Mouse (Mus musculus) embryonic fibroblast, embryonic 13.5 days (primary cell): ENCODE measurements around the gene Dtx2.

Experiments
- CTCF ChIP-seq: IDR thresholded peaks from 2 replicates; pipeline ENCODE4 v1.5.1; 2011; ENCODE audit warnings: mild to moderate bottlenecking, control low read depth, low read length, moderate library complexity, borderline replicate concordance; ENCODE audit not compliant: insufficient read depth
- POLR2A ChIP-seq: IDR thresholded peaks from 2 replicates; pipeline ENCODE4 v1.6.1; 2011; ENCODE audit warnings: low read depth, mild to moderate bottlenecking, control low read depth, low read length, moderate library complexity

DNA sequence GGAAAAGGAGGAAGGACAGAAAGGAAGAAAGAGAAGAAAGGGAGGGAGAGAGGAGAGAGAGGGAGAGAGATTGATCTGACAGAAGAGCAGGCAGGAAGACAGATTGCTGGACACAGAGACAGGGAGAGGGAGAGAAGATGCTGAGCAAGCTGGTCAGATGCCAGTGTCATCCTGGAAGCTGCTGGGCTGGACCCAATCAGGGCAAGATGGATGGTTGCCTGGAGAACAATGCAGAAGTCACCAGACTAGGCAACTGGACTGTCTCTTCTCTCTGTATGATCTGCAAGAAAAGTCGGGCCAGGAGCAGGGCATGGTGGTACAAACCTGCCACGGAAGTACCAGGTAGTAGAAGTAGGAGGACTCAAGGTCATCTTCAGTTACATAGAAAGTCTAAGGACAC lies 41.8 kb upstream of the Dtx2 start:
- TF ChIP-seq POLR2A (no peak), CTCF (no peak)
